Mouse (Mus musculus) thymus, postnatal 4 days (tissue): ENCODE results near the gene B4galnt1.

Source experiments
- DNase-seq: peaks from one replicate; pipeline ENCODE4 v3.0.0; 2021

The B4galnt1 gene

GRCm38 (mm10) chr10:127164631-127165353 lies at the start of gene B4galnt1:
Gene B4galnt1, plus strand, starts transcription at chr10:127165225.
- DNase-seq = peak; percentile 88

GRCm38 (mm10) chr10:127118470-127118869 lies 46.6 kb upstream of the B4galnt1 start:
- no peak for DNase-seq

- no peak for DNase-seq
Observed at GRCm38 (mm10) chr10:127119229-127119628, 45.8 kb upstream of the B4galnt1 start.

- DNase-seq = peak; percentile 24
Observed at GRCm38 (mm10) chr10:127120301-127121065, 44.5 kb upstream of the B4galnt1 start.

DNA sequence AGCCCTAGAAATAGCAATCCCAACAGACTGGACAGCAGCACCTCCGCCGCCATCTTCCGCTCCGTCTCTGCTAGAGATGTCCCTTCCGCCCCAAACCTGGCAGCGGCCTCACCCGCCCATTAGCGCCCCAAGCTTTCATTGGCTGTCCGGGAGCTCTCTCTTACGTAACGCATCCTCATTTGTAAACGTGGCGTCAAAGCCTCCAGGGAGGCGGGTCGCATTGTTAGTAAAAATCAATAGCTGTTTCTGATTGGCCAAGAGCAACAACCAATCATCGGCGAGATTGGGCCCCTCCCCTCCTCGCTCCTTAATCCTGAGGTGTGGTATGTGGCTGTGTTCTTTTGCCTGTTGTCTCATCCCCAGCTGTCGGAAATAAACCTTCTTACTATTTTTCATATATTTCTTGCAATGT lies 44.0 kb upstream of the B4galnt1 start, which contains the start of gene Os9:
Os9 (minus strand) TSS at position 66 of the 412 bp plus-strand sequence.
- peak; percentile 93 for DNase-seq

DNA sequence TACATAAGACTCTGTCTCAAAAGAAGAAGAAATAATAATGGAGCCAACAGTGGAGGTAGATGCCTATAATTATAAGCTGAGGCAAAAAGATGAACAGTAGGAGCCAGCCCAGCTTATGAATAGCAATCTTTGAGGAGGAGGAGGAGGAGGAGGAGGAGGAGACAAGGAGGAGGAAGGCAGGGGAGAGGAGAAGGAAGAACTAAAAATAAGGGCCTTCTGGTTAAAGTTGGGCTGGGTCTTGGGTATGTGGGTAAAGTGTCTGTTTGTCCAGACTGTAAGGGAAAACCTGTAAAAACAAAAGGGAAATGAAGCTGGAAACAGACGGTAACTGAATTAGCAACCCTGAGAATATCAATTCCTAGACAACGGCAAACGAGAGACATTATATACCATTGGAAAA lies 43.0 kb upstream of the B4galnt1 start:
- DNase-seq = no peak

DNA sequence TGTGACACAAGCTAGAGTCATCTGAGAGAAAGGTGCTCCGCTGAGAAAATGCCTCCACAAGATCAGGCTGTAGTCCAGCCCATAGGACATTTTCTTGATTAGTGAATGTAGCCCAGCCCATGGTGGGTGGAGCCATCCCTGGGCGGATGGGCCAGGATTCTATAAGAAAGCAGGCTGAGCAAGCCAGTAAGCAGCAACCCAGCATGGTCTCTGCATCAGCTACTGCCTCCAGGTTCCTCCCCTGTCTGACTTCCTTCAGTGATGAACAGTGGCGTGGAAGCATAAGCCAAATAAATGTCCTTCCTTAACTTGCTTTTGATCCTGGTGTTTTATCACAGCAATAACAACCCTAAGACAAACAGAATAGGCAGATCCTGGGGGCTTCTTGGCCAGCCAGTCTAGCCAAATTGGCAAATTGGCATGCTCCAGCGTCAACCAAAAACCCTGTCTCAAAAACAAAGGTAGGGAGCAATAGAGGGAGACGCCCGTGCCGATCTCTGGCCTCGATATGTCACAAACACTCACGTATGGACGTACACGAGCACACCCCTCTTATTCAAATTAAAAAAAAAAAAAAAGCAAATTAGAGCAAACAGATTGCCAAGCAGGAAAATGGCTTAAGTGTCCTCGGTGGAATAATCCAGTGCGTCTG lies 42.1 kb upstream of the B4galnt1 start:
- no peak for DNase-seq

DNA sequence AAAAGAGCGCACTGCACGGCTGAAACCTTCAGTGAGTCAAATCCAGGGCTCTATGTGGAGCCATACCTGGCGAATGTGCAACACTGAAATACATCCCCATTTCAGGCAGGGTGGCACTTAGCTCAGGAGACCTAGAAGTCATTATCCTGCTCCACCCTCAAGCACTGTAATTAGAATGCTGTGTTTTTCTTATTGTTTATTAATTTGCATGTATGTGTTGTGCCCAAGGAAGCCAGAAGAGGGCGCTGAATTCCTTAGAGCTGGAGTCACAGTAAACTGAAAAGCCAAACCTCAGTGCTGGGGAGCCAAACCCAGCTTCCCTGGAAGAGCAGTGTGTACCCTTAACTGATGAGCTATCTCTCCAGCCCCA lies 41.6 kb upstream of the B4galnt1 start:
- DNase-seq = peak; percentile 75

GRCm38 (mm10) chr10:127125210-127126001 lies 39.6 kb upstream of the B4galnt1 start:
- DNase-seq = peak; percentile 61

DNA sequence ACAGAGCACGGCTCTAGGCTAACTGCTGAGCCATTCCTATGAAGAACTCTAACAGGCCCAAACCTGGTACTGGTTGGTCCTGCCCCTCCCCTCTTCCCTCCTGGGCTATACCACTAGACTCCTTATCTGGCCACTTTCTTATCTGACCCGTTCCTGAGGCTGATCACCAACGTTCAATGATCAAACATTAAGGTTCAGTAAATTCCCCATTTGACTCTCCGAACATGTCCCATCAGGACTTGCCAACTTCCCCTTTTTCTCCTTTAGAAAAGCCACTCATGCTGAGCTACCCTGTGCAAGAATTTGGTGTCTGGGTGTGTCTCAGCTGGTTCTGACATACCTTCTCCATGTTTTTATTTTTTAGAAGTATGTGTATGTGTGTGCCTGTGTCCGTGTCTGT lies 38.4 kb upstream of the B4galnt1 start:
- no peak for DNase-seq

- no peak for DNase-seq
Observed at GRCm38 (mm10) chr10:127127711-127128279, 37.2 kb upstream of the B4galnt1 start.

GRCm38 (mm10) chr10:127129431-127129830 lies 35.6 kb upstream of the B4galnt1 start:
- no peak for DNase-seq

DNA sequence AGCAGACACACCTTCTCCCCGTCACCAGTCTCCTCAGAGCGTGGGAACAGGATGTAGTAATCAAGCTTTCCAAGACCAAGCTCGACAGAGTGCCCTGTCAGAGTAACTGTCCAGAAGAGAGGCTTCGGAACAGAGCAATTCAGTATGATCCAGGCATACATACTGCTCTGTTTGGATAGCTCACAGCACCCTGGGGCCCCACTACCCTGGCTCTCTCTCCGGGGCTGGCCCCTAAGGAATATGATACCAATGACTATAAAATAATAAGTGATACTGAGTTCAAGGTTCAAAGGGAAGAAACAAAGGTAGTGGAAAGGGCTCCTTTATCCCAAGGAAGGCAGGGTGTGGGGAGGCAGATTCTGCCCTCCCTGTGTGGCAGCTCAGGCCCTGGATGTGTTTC lies 32.6 kb upstream of the B4galnt1 start:
- DNase-seq = no peak

DNA sequence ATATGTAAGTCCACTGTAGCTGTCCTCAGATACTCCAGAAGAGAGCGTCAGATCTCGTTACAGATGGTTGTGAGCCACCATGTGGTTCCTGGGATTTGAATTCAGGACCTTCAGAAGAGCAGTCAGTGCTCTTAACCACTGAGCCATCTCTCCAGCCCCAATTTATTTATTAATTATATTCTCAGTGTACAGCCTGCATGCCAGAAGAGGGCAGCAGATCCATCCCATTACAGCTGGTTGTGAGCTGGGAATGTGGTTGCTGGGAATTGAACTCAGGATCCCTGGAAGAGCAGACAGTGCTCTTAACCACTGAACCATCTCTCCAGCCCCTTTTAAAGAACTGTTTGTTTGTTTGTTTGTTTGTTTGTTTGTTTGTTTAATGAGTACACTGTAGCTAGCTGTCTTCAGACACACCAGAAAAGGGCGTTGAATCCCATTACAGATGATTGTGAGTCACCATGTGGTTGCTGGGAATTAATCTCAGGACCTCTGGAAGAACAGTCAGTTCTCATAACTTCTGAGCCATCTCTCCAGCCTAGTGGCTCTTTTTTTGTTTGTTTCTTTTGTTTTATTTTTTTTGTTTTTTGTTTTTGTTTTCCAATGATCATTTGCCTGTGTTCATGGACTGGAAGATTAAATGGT lies 30.5 kb upstream of the B4galnt1 start:
- peak; percentile 39 for DNase-seq

- peak; percentile 60 for DNase-seq
Observed at GRCm38 (mm10) chr10:127135118-127135836, 29.7 kb upstream of the B4galnt1 start.

GRCm38 (mm10) chr10:127136510-127136909 lies 28.5 kb upstream of the B4galnt1 start:
- peak; percentile 51 for DNase-seq

DNA sequence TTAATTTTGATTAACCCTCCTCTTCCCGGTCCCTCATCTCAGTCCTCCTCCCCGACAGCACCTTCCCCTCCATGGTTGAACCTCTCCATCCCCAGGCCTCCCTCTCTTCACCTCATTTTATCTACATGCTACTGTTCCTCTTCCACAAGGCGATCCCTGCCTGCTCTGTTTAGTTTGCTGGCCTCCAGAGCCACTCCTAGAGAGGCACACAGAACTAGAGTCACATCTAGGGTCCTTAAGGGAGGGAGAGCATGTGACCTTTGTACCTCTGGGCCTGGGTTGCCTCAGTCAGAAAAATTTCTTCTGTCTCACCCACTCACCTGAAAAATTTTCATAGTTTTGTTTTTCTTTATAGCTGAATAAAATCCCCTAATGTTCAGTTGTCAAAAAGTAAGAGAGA lies 27.1 kb upstream of the B4galnt1 start:
- no peak for DNase-seq

DNA sequence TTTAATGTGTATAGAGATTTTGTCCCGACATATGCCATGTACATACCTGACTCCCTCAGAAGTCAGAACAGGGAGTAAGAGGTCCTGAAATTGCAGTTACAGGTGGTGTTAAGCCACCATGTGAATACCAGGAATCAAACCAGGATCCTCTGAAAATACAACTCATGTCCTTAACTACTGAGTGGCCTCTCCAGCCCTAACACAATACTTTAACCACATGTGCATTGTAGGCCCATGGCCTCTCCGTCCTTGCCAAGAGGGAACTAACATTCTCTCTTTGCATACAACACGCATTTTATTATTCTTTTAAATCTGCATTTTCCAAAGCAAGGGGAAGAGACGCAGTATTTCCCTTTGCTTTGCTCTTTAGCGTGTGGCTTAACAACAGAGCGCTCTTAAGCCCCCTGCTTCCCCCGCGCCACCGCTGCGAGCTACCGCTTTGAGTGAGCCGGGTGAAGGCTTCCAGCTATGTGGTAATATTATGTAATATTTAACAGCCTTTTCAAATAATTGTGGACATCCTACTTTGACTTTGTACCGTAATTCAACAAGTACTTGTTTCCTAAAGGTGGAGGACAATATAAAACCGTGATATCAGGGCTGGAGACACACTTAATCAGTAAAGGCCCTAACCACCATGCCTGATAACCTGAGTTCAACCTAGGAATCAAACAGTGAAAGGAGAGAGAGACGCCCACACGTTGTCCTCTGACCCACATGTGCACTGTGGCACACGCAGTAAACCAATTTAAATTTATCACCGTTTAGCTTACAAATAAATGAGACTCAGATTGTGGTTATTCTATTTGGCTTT lies 26.5 kb upstream of the B4galnt1 start:
- no peak for DNase-seq

DNA sequence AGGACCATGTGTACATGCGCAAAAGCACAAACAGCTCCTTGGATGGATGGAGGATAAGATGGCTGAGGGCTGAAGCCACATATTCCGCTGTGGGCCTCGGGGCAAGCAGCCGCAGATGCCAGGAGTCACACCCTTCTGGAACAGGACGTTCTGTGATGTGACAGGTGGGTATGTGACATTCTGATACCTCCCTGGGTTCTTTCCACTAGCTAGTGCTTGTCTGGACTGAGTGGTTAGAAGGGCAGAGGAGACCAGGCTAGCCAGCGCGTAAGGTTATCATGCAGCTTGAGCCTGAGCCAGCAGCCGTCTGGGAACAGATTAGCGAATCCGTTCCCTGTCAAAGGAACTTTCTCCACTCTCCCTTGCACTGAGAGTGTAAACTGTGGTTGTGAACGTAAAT lies 24.1 kb upstream of the B4galnt1 start:
- no peak for DNase-seq

DNA sequence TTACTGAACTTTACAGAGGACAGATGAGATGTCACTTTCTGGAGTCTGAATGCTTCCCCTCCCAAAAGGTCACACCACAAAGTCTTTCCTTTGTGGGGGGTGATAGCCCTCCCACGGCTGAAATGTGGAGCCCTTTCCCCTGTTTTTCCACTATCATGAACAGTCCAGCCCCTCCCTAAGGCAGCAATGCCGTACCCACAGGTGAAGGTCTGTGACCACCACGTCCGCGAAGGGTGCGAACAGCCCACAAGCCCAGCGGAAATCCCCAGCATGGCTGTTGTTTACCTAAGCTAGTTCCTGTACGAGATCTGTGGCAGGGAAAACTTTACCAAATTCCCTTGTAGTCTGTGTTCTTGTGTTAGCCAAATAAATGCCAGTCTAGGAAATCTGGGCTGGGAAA lies 23.5 kb upstream of the B4galnt1 start:
- peak; percentile 58 for DNase-seq
